Mouse (Mus musculus) thymus, postnatal 4 days (tissue): ENCODE measurements at regions not wholly inside any gene's neighbourhood (a gene's known extent, or its start where the extent isn't known, plus 50 kb on each side); places are given as distances from the start of the nearest gene placed in this dataset.

Source experiments
- DNase-seq: peaks from one replicate; pipeline ENCODE4 v3.0.0; 2021

GRCm38 (mm10) chr7:136208879-136209278 lies 492.7 kb upstream of the Mki67 start:
- DNase-seq, result no peak

- DNase-seq, result no peak
Measured at GRCm38 (mm10) chr7:136209299-136210171, 493.4 kb upstream of the Mki67 start.

GRCm38 (mm10) chr7:136212492-136212891 lies 496.3 kb upstream of the Mki67 start:
- no peak for DNase-seq

- DNase-seq, result no peak
Measured at GRCm38 (mm10) chr7:136213057-136213961, 497.1 kb upstream of the Mki67 start.

- DNase-seq, result no peak
Measured at GRCm38 (mm10) chr7:136213962-136214308, 497.8 kb upstream of the Mki67 start.

GRCm38 (mm10) chr7:136214415-136214814 lies 498.3 kb upstream of the Mki67 start:
- DNase-seq, result no peak

GRCm38 (mm10) chr7:136216734-136217133 lies 500.6 kb upstream of the Mki67 start:
- DNase-seq, result no peak

- no peak for DNase-seq
Measured at GRCm38 (mm10) chr7:136219564-136220244, 503.5 kb upstream of the Mki67 start.

GRCm38 (mm10) chr7:136220245-136221167 lies 504.3 kb upstream of the Mki67 start:
- DNase-seq, result no peak

- DNase-seq, result no peak
Measured at GRCm38 (mm10) chr7:136221620-136222019, 505.5 kb upstream of the Mki67 start.

GRCm38 (mm10) chr7:136226031-136226430 lies 509.9 kb upstream of the Mki67 start:
- DNase-seq, result no peak

- DNase-seq, result no peak
Measured at GRCm38 (mm10) chr7:136228331-136228730, 512.2 kb upstream of the Mki67 start.

- no peak for DNase-seq
Measured at GRCm38 (mm10) chr7:136229592-136229991, 513.4 kb upstream of the Mki67 start.

- no peak for DNase-seq
Measured at GRCm38 (mm10) chr7:136232177-136232576, 516.0 kb upstream of the Mki67 start.

- DNase-seq, result no peak
Measured at GRCm38 (mm10) chr7:136235563-136235962, 519.4 kb upstream of the Mki67 start.

- DNase-seq, result no peak
Measured at GRCm38 (mm10) chr7:136236391-136236790, 520.2 kb upstream of the Mki67 start.

- DNase-seq, result no peak
Measured at GRCm38 (mm10) chr7:136265691-136266090, 549.5 kb upstream of the Mki67 start.

GRCm38 (mm10) chr7:136267716-136268489 lies 551.7 kb upstream of the Mki67 start:
- DNase-seq, result no peak

- no peak for DNase-seq
Measured at GRCm38 (mm10) chr7:136275651-136276050, 559.5 kb upstream of the Mki67 start.

- no peak for DNase-seq
Measured at GRCm38 (mm10) chr7:136283770-136284169, 567.6 kb upstream of the Mki67 start.

- DNase-seq, result no peak
Measured at GRCm38 (mm10) chr7:136285606-136286005, 569.4 kb upstream of the Mki67 start.
